Mouse (Mus musculus) lung, postnatal 4 days (tissue): Measurements from ENCODE around the gene P2ry14.
A peak's percentile ranks its signal among the peaks of the same experiment; 100 is the strongest.
"Not testable (repeated sequence)": the region's sequence is repeated elsewhere in the genome, so short reads cannot be mapped to it uniquely, and the experiment has no call there.

ENCODE experiments used
- DNase-seq, 2 experiments: peaks; one replicate each; pipeline ENCODE4 v3.0.0; 2021

P2ry14 gene

GRCm38 (mm10) chr3:59102146-59102545 lies 51.3 kb downstream of the P2ry14 start:
- no peak for DNase-seq

GRCm38 (mm10) chr3:59101218-59101986 lies 52.0 kb downstream of the P2ry14 start, which contains the start of gene Gpr171:
TSS of gene Gpr171 (minus strand) at chr3:59101821.
- DNase-seq: no peak

GRCm38 (mm10) chr3:59098540-59098939 lies 54.9 kb downstream of the P2ry14 start:
- no peak for DNase-seq

GRCm38 (mm10) chr3:59097421-59097820 lies 56.0 kb downstream of the P2ry14 start:
- DNase-seq: no peak

GRCm38 (mm10) chr3:59092702-59093101 lies 60.7 kb downstream of the P2ry14 start:
- DNase-seq: no peak

GRCm38 (mm10) chr3:59080919-59081318 lies 72.5 kb downstream of the P2ry14 start:
- DNase-seq: peak; percentile 53 to 60

- DNase-seq: no peak
These were observed 73.0 kb downstream of the P2ry14 start for GRCm38 (mm10) chr3:59080293-59080916.

- DNase-seq: peak in 1 of 2 experiments; percentile 55
These were observed 74.1 kb downstream of the P2ry14 start for GRCm38 (mm10) chr3:59079327-59079726.

GRCm38 (mm10) chr3:59078585-59078984 lies 74.8 kb downstream of the P2ry14 start:
- DNase-seq: no peak

- DNase-seq: peak in 1 of 2 experiments; percentile 12
These were observed 76.1 kb downstream of the P2ry14 start for GRCm38 (mm10) chr3:59077278-59077677.

GRCm38 (mm10) chr3:59069071-59069470 lies 84.3 kb downstream of the P2ry14 start:
- not testable (repeated sequence) for DNase-seq

GRCm38 (mm10) chr3:59066558-59067294 lies 86.7 kb downstream of the P2ry14 start:
- DNase-seq: no peak

- no peak for DNase-seq
These were observed 87.5 kb downstream of the P2ry14 start for GRCm38 (mm10) chr3:59065937-59066336.
